Mouse (Mus musculus) CH12.LX (cell line): Measurements from ENCODE around the gene Rbm15b. TPM values are rescaled to one million over a fixed set of nuclear protein-coding genes. Genes with fewer than 3 reads are reported as not detected.

Experiments
- DNase-seq: peaks from one replicate; pipeline ENCODE4 v3.0.0-alpha.2; 2013; ENCODE audit errors: extremely low read depth
- H3K27ac ChIP-seq: 2 replicates; pipeline ENCODE4 v1.5.1; 2012; ENCODE audit warnings: low read depth, mild to moderate bottlenecking, control low read depth, moderate library complexity; ENCODE audit not compliant: insufficient read depth
- H3K27me3 ChIP-seq: replicated peaks from 2 replicates; pipeline ENCODE3; 2012; ENCODE audit warnings: inconsistent platforms
- H3K36me3 ChIP-seq, 2 experiments: replicated peaks in 1 of 2; 2 replicates each; pipeline versions ENCODE3 to v1.6.1; 2012; ENCODE audit warnings: inconsistent platforms in 1 of 2, low read length in 1 of 2, mild to moderate bottlenecking in 1 of 2, mixed read lengths in 1 of 2, moderate library complexity in 1 of 2; ENCODE audit not compliant: control insufficient read depth in 1 of 2, insufficient read depth in 1 of 2
- H3K4me1 ChIP-seq, 2 experiments: 2 replicates each; pipeline ENCODE4 v1.6.1; 2012; ENCODE audit warnings: inconsistent platforms in 1 of 2, moderate library complexity in 1 of 2; ENCODE audit not compliant: insufficient read depth in 2 of 2, control insufficient read depth in 1 of 2
- H3K4me2 ChIP-seq: 2 replicates; pipeline ENCODE4 v1.6.1; 2012; ENCODE audit warnings: low read depth, mild to moderate bottlenecking, control low read depth; ENCODE audit not compliant: poor library complexity, insufficient read depth, severe bottlenecking
- H3K4me3 ChIP-seq, 3 experiments: fragments of 150-350 bp in 1 of 3; sonication (generic) in 1 of 3; replicated peaks in 1 of 3; 2 replicates each; pipeline versions ENCODE3 to v1.5.1; 2011 to 2012; ENCODE audit warnings: low read depth in 2 of 3, low read length in 2 of 3, mild to moderate bottlenecking in 2 of 3, moderate library complexity in 2 of 3, control low read depth in 1 of 3, improper control_type of control experiment in 1 of 3, inconsistent platforms in 1 of 3, mixed read lengths in 1 of 3; ENCODE audit not compliant: poor library complexity in 1 of 3
- H3K79me2 ChIP-seq: replicated peaks from 2 replicates; pipeline ENCODE4 v1.6.1; 2012; ENCODE audit warnings: mild to moderate bottlenecking, moderate library complexity; ENCODE audit not compliant: control insufficient read depth, poor library complexity, insufficient read depth, severe bottlenecking; ENCODE audit errors: extremely low read depth
- H3K9ac ChIP-seq: 2 replicates; pipeline ENCODE4 v1.6.1; 2012; ENCODE audit warnings: low read depth, mild to moderate bottlenecking, control low read depth, moderate library complexity; ENCODE audit not compliant: insufficient read depth
- H3K9me3 ChIP-seq: replicated peaks from 2 replicates; pipeline ENCODE3; 2012; ENCODE audit warnings: low read length, inconsistent platforms, mixed read lengths
- BHLHE40 ChIP-seq: IDR thresholded peaks from 2 replicates; pipeline ENCODE4 v1.6.1; 2011; ENCODE audit warnings: mild to moderate bottlenecking, low read depth, low read length, improper control_type of control experiment
- CHD1 ChIP-seq: IDR thresholded peaks from 2 replicates; pipeline ENCODE4 v1.6.1; 2012; ENCODE audit warnings: low read depth, low read length, improper control_type of control experiment, inconsistent platforms
- CHD2 ChIP-seq: IDR thresholded peaks from 2 replicates; pipeline ENCODE4 v1.6.1; 2011; ENCODE audit warnings: low read length, improper control_type of control experiment
- CTCF ChIP-seq, 2 experiments: IDR thresholded peaks in 1 of 2; conservative IDR thresholded peaks in 1 of 2; 2 replicates each; pipeline ENCODE4 v1.5.1; 2011 to 2012; ENCODE audit warnings: low read depth in 2 of 2, low read length in 2 of 2, improper control_type of control experiment in 1 of 2, inconsistent platforms in 1 of 2, mild to moderate bottlenecking in 1 of 2, moderate library complexity in 1 of 2
- E2F4 ChIP-seq: IDR thresholded peaks from 2 replicates; pipeline ENCODE4 v1.6.1; 2011; ENCODE audit warnings: low read depth, low read length, improper control_type of control experiment; ENCODE audit not compliant: insufficient replicate concordance
- ELF1 ChIP-seq: IDR thresholded peaks from 2 replicates; pipeline ENCODE4 v1.6.1; 2014; ENCODE audit warnings: low read depth, mild to moderate bottlenecking, inconsistent platforms, low read length, improper control_type of control experiment
- EP300 ChIP-seq: IDR thresholded peaks from 2 replicates; pipeline ENCODE4 v1.6.1; 2011; ENCODE audit warnings: low read length, improper control_type of control experiment
- ETS1 ChIP-seq: conservative IDR thresholded peaks from 2 replicates; pipeline ENCODE4 v1.6.1; 2012; ENCODE audit warnings: low read depth, mild to moderate bottlenecking, inconsistent platforms, low read length, improper control_type of control experiment, moderate library complexity
- GABPA ChIP-seq: IDR thresholded peaks from 2 replicates; pipeline ENCODE4 v1.6.1; 2012; ENCODE audit warnings: low read depth, low read length, improper control_type of control experiment, inconsistent platforms; ENCODE audit not compliant: insufficient replicate concordance
- HCFC1 ChIP-seq: IDR thresholded peaks from 2 replicates; pipeline ENCODE4 v1.6.1; 2012; ENCODE audit warnings: low read depth, mild to moderate bottlenecking, inconsistent platforms, low read length, improper control_type of control experiment
- IRF4 ChIP-seq: IDR thresholded peaks from 2 replicates; pipeline ENCODE4 v1.6.1; 2014; ENCODE audit warnings: low read depth, mild to moderate bottlenecking, inconsistent platforms, low read length, improper control_type of control experiment
- JUN ChIP-seq: IDR thresholded peaks from 2 replicates; pipeline ENCODE4 v1.6.1; 2011; ENCODE audit warnings: low read depth, mild to moderate bottlenecking, low read length, improper control_type of control experiment, moderate library complexity; ENCODE audit not compliant: insufficient read depth
- JUND ChIP-seq: conservative IDR thresholded peaks from 2 replicates; pipeline ENCODE4 v1.6.1; 2011; ENCODE audit warnings: low read depth, low read length, improper control_type of control experiment
- KAT2A ChIP-seq: IDR thresholded peaks from 2 replicates; pipeline ENCODE4 v1.6.1; 2012; ENCODE audit warnings: low read length, improper control_type of control experiment, inconsistent platforms; ENCODE audit not compliant: insufficient replicate concordance
- MAFK ChIP-seq: IDR thresholded peaks from 2 replicates; pipeline ENCODE4 v1.6.1; 2011; ENCODE audit warnings: low read length, improper control_type of control experiment; ENCODE audit not compliant: insufficient replicate concordance
- MAX ChIP-seq: IDR thresholded peaks from 2 replicates; pipeline ENCODE4 v1.6.1; 2011; ENCODE audit warnings: low read length, improper control_type of control experiment
- MAZ ChIP-seq: IDR thresholded peaks from 2 replicates; pipeline ENCODE4 v1.6.1; 2012; ENCODE audit warnings: low read depth, mild to moderate bottlenecking, inconsistent platforms, low read length, improper control_type of control experiment, moderate library complexity
- MXI1 ChIP-seq: IDR thresholded peaks from 2 replicates; pipeline ENCODE4 v1.6.1; 2011; ENCODE audit warnings: mild to moderate bottlenecking, low read depth, low read length, improper control_type of control experiment
- MYC ChIP-seq: IDR thresholded peaks from 2 replicates; pipeline ENCODE4 v1.6.1; 2011; ENCODE audit warnings: low read depth, mild to moderate bottlenecking, improper control_type of control experiment, low read length
- NELFE ChIP-seq: IDR thresholded peaks from 2 replicates; pipeline ENCODE4 v1.6.1; 2011; ENCODE audit warnings: low read depth, low read length, improper control_type of control experiment
- NRF1 ChIP-seq: IDR thresholded peaks from 2 replicates; pipeline ENCODE4 v1.6.1; 2014; ENCODE audit warnings: low read depth, mild to moderate bottlenecking, inconsistent platforms, low read length, improper control_type of control experiment, moderate library complexity
- PAX5 ChIP-seq: IDR thresholded peaks from 2 replicates; pipeline ENCODE4 v1.6.1; 2012; ENCODE audit warnings: low read length, inconsistent platforms, mixed read lengths
- POLR2A ChIP-seq: IDR thresholded peaks from 2 replicates; pipeline ENCODE4 v1.6.1; 2011; ENCODE audit warnings: low read depth, mild to moderate bottlenecking, improper control_type of control experiment, low read length
- POLR2AphosphoS2 ChIP-seq: IDR thresholded peaks from 2 replicates; pipeline ENCODE4 v1.6.1; 2011; ENCODE audit warnings: low read depth, low read length, improper control_type of control experiment
- RAD21 ChIP-seq: IDR thresholded peaks from 2 replicates; pipeline ENCODE4 v1.6.1; 2011; ENCODE audit warnings: low read depth, mild to moderate bottlenecking, low read length, improper control_type of control experiment, moderate library complexity
- RCOR1 ChIP-seq: conservative IDR thresholded peaks from 2 replicates; pipeline ENCODE4 v1.6.1; 2012; ENCODE audit warnings: low read depth, mild to moderate bottlenecking, inconsistent platforms, low read length, improper control_type of control experiment
- SIN3A ChIP-seq: IDR thresholded peaks from 2 replicates; pipeline ENCODE4 v1.6.1; 2012; ENCODE audit warnings: low read length, improper control_type of control experiment, inconsistent platforms
- SMC3 ChIP-seq: IDR thresholded peaks from 2 replicates; pipeline ENCODE4 v1.6.1; 2011; ENCODE audit warnings: low read depth, low read length, improper control_type of control experiment
- TBP ChIP-seq: conservative IDR thresholded peaks from 2 replicates; pipeline ENCODE4 v1.6.1; 2011; ENCODE audit warnings: low read depth, low read length, improper control_type of control experiment
- TCF12 ChIP-seq: IDR thresholded peaks from 2 replicates; pipeline ENCODE4 v1.6.1; 2014; ENCODE audit warnings: low read depth, mild to moderate bottlenecking, inconsistent platforms, low read length, improper control_type of control experiment
- UBTF ChIP-seq: IDR thresholded peaks from 2 replicates; pipeline ENCODE4 v1.6.1; 2012; ENCODE audit warnings: low read depth, mild to moderate bottlenecking, inconsistent platforms, low read length, improper control_type of control experiment, moderate library complexity
- USF1 ChIP-seq: IDR thresholded peaks from 2 replicates; pipeline ENCODE4 v1.6.1; 2014; ENCODE audit warnings: low read depth, mild to moderate bottlenecking, inconsistent platforms, low read length, improper control_type of control experiment
- USF2 ChIP-seq: conservative IDR thresholded peaks from 2 replicates; pipeline ENCODE4 v1.6.1; 2011; ENCODE audit warnings: low read depth, low read length, improper control_type of control experiment
- ZC3H11A ChIP-seq: IDR thresholded peaks from 2 replicates; pipeline ENCODE4 v1.6.1; 2012; ENCODE audit warnings: low read depth, mild to moderate bottlenecking, inconsistent platforms, low read length, improper control_type of control experiment
- ZKSCAN1 ChIP-seq: IDR thresholded peaks from 2 replicates; pipeline ENCODE4 v1.6.1; 2012; ENCODE audit warnings: low read depth, inconsistent platforms, low read length, improper control_type of control experiment, borderline replicate concordance
- ZMIZ1 ChIP-seq: IDR thresholded peaks from 2 replicates; pipeline ENCODE4 v1.6.1; 2012; ENCODE audit warnings: low read depth, mild to moderate bottlenecking, inconsistent platforms, low read length, improper control_type of control experiment
- ZNF384 ChIP-seq: IDR thresholded peaks from 2 replicates; pipeline ENCODE4 v1.6.1; 2012; ENCODE audit warnings: low read depth, low read length, improper control_type of control experiment, inconsistent platforms
- dilution Hi-C: fragments of 300-500 bp; cut with MboI; formaldehyde crosslinking; loops from 2 replicates; pipeline ENCODE4 v1.14.3; 2020; ENCODE audit warnings: low sequenced_read_pairs; ENCODE audit not compliant: extremely low pct_unique_long_range_greater_than_20kb, extremely low pct_ligation_motif_present
- in situ Hi-C: fragments of 300-500 bp; cut with MboI; formaldehyde crosslinking; loops from 3 replicates; pipeline ENCODE4 v1.14.3; 2019; ENCODE audit warnings: low sequenced_read_pairs, low pct_ligation_motif_present, low pct_unique_long_range_greater_than_20kb, mixed read lengths
- polyA plus RNA-seq: library from polyadenylated mRNA; unstranded; fragments of >175 nt; gene quantifications from 2 replicates; pipeline ENCODE4 v1.2.1, GENCODE M21; 2012; ENCODE audit warnings: low read depth; ENCODE audit not compliant: insufficient read length
- total RNA-seq, 2 experiments: library from RNA; depleted of rRNA; stranded (reverse); fragments of 300-350 nt in 1 of 2; fragments of >200 nt in 1 of 2; gene quantifications; 2 replicates each; pipeline ENCODE4 v1.2.3; 2012 to 2014

Gene Rbm15b
- total RNA-seq (2012; rRNA removed) (17.4 and 26.4 TPM in 2 replicates), total RNA-seq (2014; rRNA removed) (10.9 and 11.4 TPM in 2 replicates), polyA plus RNA-seq (15.6 and 19.5 TPM in 2 replicates)

DNA sequence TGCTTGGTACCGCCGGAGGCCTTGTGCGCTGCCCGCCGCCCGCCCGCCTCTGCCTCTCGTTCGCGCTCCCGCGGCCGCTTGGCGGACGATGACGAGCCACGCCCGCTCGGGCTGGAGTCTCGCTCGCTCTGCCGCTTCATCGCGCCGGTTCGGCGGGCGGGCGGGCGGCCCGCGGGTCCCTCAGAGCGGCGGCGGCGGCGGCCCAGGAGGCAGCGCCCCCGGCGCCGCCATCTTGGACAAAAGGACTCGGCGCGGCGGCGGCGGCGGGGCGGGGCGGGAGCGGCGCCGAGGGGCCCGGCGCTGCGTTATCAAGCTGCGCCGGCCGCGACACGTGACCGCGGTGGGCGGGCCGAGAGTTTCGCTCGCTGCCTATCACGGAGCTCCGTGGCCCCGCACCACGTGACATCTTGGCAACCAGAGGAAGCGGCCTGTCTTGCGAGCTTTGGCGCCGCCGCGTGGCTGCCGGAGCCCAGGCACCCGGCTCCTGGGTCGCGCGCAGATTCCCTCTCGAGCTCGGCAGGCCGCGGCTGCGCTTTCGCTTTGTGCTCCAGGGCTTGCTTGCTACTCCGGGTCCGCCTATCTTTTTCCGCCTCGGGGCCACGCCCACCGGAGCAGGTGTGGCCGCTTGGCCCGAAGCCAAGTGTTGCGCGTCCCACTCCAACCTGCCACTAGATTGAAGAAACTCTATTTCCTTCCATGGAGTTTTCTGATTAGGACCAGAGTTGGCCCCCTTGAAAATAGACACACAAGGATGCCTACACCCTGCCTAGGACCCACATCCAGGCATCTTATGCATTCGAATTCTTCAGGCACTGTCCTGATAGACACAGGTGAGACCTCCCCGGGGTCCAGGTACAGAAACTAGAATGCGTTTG lies at the start of gene Rbm15b:
TSS of gene Rbm15b (minus strand) at position 601 of the 875 bp plus-strand sequence.
- H3K4me3 ChIP-seq, result peak within 1 kb of the TSS; percentile 59 to 84 (median 84)
- dilution Hi-C loops (no loop called here), in situ Hi-C loops (no loop called here)
- H3K4me2 ChIP-seq, result peak within 1 kb of the TSS; percentile 58
- peak within 1 kb of the TSS; percentile 95 for H3K9ac ChIP-seq
- H3K36me3 ChIP-seq, result peaks cover 39 to 62% of the 10 kb centered on the region in 2 experiments
- peaks cover 60% of the 10 kb centered on the region for H3K79me2 ChIP-seq
- no peaks in the 10 kb centered on the region for H3K9me3 ChIP-seq
- H3K4me1 ChIP-seq, result peaks cover 23 to 72% of the 10 kb centered on the region in 2 experiments
- H3K27me3 ChIP-seq, result no peaks in the 10 kb centered on the region
- peak; percentile 98 for DNase-seq
- H3K27ac ChIP-seq, result peak within 1 kb of the TSS; percentile 47; the same call in 1 of the 2 replicates
- TF ChIP-seq IRF4, result peak; percentile 53
- TF ChIP-seq MAZ, result no peak
- peak; percentile 91 for TF ChIP-seq MXI1
- peak; percentile 62 for TF ChIP-seq RAD21
- no peak for TF ChIP-seq PAX5
- TF ChIP-seq ETS1, result no peak
- no peak; the same call in 1 of the 2 replicates for TF ChIP-seq GABPA
- no peak for TF ChIP-seq EP300
- no peak for TF ChIP-seq RCOR1
- TF ChIP-seq CHD2, result 0 out of 2 replicates have a peak, but pooled peaks have one; percentile 4
- peak; percentile 92 for TF ChIP-seq POLR2AphosphoS2
- peak; percentile 87 for TF ChIP-seq BHLHE40
- peak; percentile 96 for TF ChIP-seq USF2
- TF ChIP-seq NRF1, result peak; percentile 82
- peak; percentile 69; the same call in 1 of the 2 replicates for TF ChIP-seq KAT2A
- TF ChIP-seq JUN, result no peak
- TF ChIP-seq CTCF (conservative IDR thresholded peaks at IDR 0.05 in 1 of 2, IDR thresholded peaks at IDR 0.05 in 1 of 2; ENCODE audit: low read depth in 2 of 2, low read length in 2 of 2), result peak in 1 of 2 experiments; percentile 87; a peak in 2 of 4 replicates
- TF ChIP-seq NELFE, result peak; percentile 39; the same call in 1 of the 2 replicates
- peak; percentile 83 for TF ChIP-seq ELF1
- no peak for TF ChIP-seq TBP
- peak; percentile 98 for TF ChIP-seq MAX
- TF ChIP-seq USF1, result peak; percentile 98
- no peak for TF ChIP-seq ZNF384
- peak; percentile 78 for TF ChIP-seq HCFC1
- no peak; the same call in 1 of the 2 replicates for TF ChIP-seq ZMIZ1
- no peak for TF ChIP-seq CHD1
- no peak for TF ChIP-seq JUND
- peak; percentile 73 for TF ChIP-seq POLR2A
- TF ChIP-seq ZKSCAN1, result no peak
- TF ChIP-seq E2F4, result no peak
- TF ChIP-seq ZC3H11A, result no peak
- no peak for TF ChIP-seq MAFK
- TF ChIP-seq MYC, result no peak; the same call in 1 of the 2 replicates
- peak; percentile 75 for TF ChIP-seq TCF12
- peak; percentile 85 for TF ChIP-seq SIN3A
- TF ChIP-seq SMC3, result peak; percentile 53
- peak; percentile 82; the same call in 1 of the 2 replicates for TF ChIP-seq UBTF
